Mouse (Mus musculus) MEL (cell line): ENCODE measurements around the gene Herpud1. TPM values are rescaled to one million over a fixed set of nuclear protein-coding genes. Genes with fewer than 3 reads are reported as not detected.

Experiments used
- DNase-seq: peaks from one replicate; pipeline ENCODE4 v3.0.0; 2011; ENCODE audit warnings: low read depth, low spot score
- H3K27ac ChIP-seq: 2 replicates; pipeline ENCODE4 v1.5.1; 2012; ENCODE audit warnings: low read depth, mild to moderate bottlenecking, control low read depth, low read length, moderate library complexity; ENCODE audit not compliant: control insufficient read depth
- H3K27me3 ChIP-seq, 2 experiments: fragments of 150-350 bp in 1 of 2; sonication (generic) in 1 of 2; 2 replicates each; pipeline ENCODE4 v1.6.1; 2012; ENCODE audit warnings: low read length in 2 of 2, mild to moderate bottlenecking in 2 of 2, improper control_type of control experiment in 1 of 2, moderate library complexity in 1 of 2; ENCODE audit not compliant: insufficient read depth in 2 of 2, control insufficient read depth in 1 of 2
- H3K36me3 ChIP-seq, 2 experiments: 2 replicates each; pipeline ENCODE4 v1.6.1; 2012 to 2014; ENCODE audit warnings: low read length in 2 of 2, improper control_type of control experiment in 1 of 2, inconsistent platforms in 1 of 2, mild to moderate bottlenecking in 1 of 2; ENCODE audit not compliant: insufficient read depth in 2 of 2, control insufficient read depth in 1 of 2
- H3K4me1 ChIP-seq, 2 experiments: fragments of 150-350 bp in 1 of 2; sonication (generic) in 1 of 2; 2 replicates each; pipeline ENCODE4 v1.6.1; 2012; ENCODE audit warnings: low read length in 2 of 2, improper control_type of control experiment in 1 of 2, mild to moderate bottlenecking in 1 of 2; ENCODE audit not compliant: insufficient read depth in 2 of 2, control insufficient read depth in 1 of 2
- H3K4me3 ChIP-seq, 2 experiments: fragments of 150-350 bp in 1 of 2; sonication (generic) in 1 of 2; 2 replicates each; pipeline ENCODE4 v1.5.1; 2012; ENCODE audit warnings: low read depth in 2 of 2, low read length in 2 of 2, mild to moderate bottlenecking in 2 of 2, moderate library complexity in 2 of 2, control low read depth in 1 of 2, improper control_type of control experiment in 1 of 2; ENCODE audit not compliant: control insufficient read depth in 1 of 2, insufficient read depth in 1 of 2
- H3K79me2 ChIP-seq: 2 replicates; pipeline ENCODE4 v1.6.1; 2012; ENCODE audit warnings: mild to moderate bottlenecking, low read length, moderate library complexity; ENCODE audit not compliant: control insufficient read depth, poor library complexity, insufficient read depth
- H3K9ac ChIP-seq: 2 replicates; pipeline ENCODE4 v1.6.1; 2012; ENCODE audit warnings: low read depth, mild to moderate bottlenecking, control low read depth, low read length, moderate library complexity; ENCODE audit not compliant: control insufficient read depth, poor library complexity, severe bottlenecking
- H3K9me3 ChIP-seq: fragments of 150-350 bp; sonication (generic); replicated peaks from 2 replicates; pipeline ENCODE4 v1.6.1; 2012; ENCODE audit warnings: mild to moderate bottlenecking, low read length, improper control_type of control experiment, moderate library complexity; ENCODE audit not compliant: insufficient read depth
- CHD1 ChIP-seq: IDR thresholded peaks from 2 replicates; pipeline ENCODE4 v1.6.1; 2012; ENCODE audit warnings: low read depth, mild to moderate bottlenecking, inconsistent platforms, low read length, improper control_type of control experiment
- CHD2 ChIP-seq: IDR thresholded peaks from 2 replicates; pipeline ENCODE4 v1.6.1; 2011; ENCODE audit warnings: low read length, improper control_type of control experiment
- CTCF ChIP-seq, 3 experiments: IDR thresholded peaks in 2 of 3; conservative IDR thresholded peaks in 1 of 3; 2 replicates each; pipeline ENCODE4 v1.5.1; 2011 to 2012; ENCODE audit warnings: low read length in 3 of 3, low read depth in 2 of 3, mild to moderate bottlenecking in 2 of 3, improper control_type of control experiment in 1 of 3, inconsistent platforms in 1 of 3, mixed read lengths in 1 of 3, moderate library complexity in 1 of 3; ENCODE audit not compliant: control insufficient read depth in 1 of 3, insufficient read depth in 1 of 3, poor library complexity in 1 of 3, severe bottlenecking in 1 of 3
- E2F4 ChIP-seq: IDR thresholded peaks from 2 replicates; pipeline ENCODE4 v1.6.1; 2011; ENCODE audit warnings: low read depth, low read length, improper control_type of control experiment, borderline replicate concordance
- ELF1 ChIP-seq: IDR thresholded peaks from 2 replicates; pipeline ENCODE4 v1.6.1; 2014; ENCODE audit warnings: low read depth, mild to moderate bottlenecking, inconsistent platforms, low read length, improper control_type of control experiment, moderate library complexity
- EP300 ChIP-seq, 2 experiments: IDR thresholded peaks; 2 replicates each; pipeline ENCODE4 v1.6.1; 2011; ENCODE audit warnings: improper control_type of control experiment in 2 of 2, low read length in 2 of 2, low read depth in 1 of 2, mild to moderate bottlenecking in 1 of 2
- HCFC1 ChIP-seq: IDR thresholded peaks from 2 replicates; pipeline ENCODE4 v1.6.1; 2012; ENCODE audit warnings: low read depth, mild to moderate bottlenecking, inconsistent platforms, low read length, improper control_type of control experiment, moderate library complexity
- KAT2A ChIP-seq: conservative IDR thresholded peaks from 2 replicates; pipeline ENCODE4 v1.6.1; 2012; ENCODE audit warnings: low read depth, low read length, improper control_type of control experiment, inconsistent platforms
- MXI1 ChIP-seq: IDR thresholded peaks from 2 replicates; pipeline ENCODE4 v1.6.1; 2011; ENCODE audit warnings: mild to moderate bottlenecking, low read depth, low read length, improper control_type of control experiment
- MYC ChIP-seq: IDR thresholded peaks from 2 replicates; pipeline ENCODE4 v1.6.1; 2011; ENCODE audit warnings: low read depth, mild to moderate bottlenecking, low read length, improper control_type of control experiment, moderate library complexity
- NRF1 ChIP-seq: IDR thresholded peaks from 2 replicates; pipeline ENCODE4 v1.6.1; 2014; ENCODE audit warnings: low read depth, mild to moderate bottlenecking, inconsistent platforms, low read length, improper control_type of control experiment, moderate library complexity; ENCODE audit not compliant: poor library complexity, insufficient read depth, severe bottlenecking
- POLR2A ChIP-seq, 2 experiments: IDR thresholded peaks; 2 replicates each; pipeline ENCODE4 v1.6.1; 2011 to 2012; ENCODE audit warnings: low read length in 2 of 2, mild to moderate bottlenecking in 2 of 2, control low read depth in 1 of 2, improper control_type of control experiment in 1 of 2, low read depth in 1 of 2, moderate library complexity in 1 of 2; ENCODE audit not compliant: control insufficient read depth in 1 of 2, insufficient read depth in 1 of 2, poor library complexity in 1 of 2
- POLR2AphosphoS2 ChIP-seq: IDR thresholded peaks from 2 replicates; pipeline ENCODE4 v1.6.1; 2011; ENCODE audit warnings: low read length, improper control_type of control experiment
- POLR2AphosphoS5 ChIP-seq: IDR thresholded peaks from 2 replicates; pipeline ENCODE4 v1.6.1; 2012; ENCODE audit warnings: low read depth, borderline replicate concordance, mild to moderate bottlenecking, inconsistent platforms, low read length, moderate library complexity, mixed read lengths
- RAD21 ChIP-seq: IDR thresholded peaks from 2 replicates; pipeline ENCODE4 v1.6.1; 2011; ENCODE audit warnings: mild to moderate bottlenecking, low read depth, low read length, improper control_type of control experiment
- SIN3A ChIP-seq: IDR thresholded peaks from 2 replicates; pipeline ENCODE4 v1.6.1; 2012; ENCODE audit warnings: low read length, improper control_type of control experiment, inconsistent platforms
- SMC3 ChIP-seq: IDR thresholded peaks from 2 replicates; pipeline ENCODE4 v1.6.1; 2011; ENCODE audit warnings: low read depth, low read length, improper control_type of control experiment
- TBP ChIP-seq: IDR thresholded peaks from 2 replicates; pipeline ENCODE4 v1.8.0; 2011; ENCODE audit warnings: low read depth, low read length, improper control_type of control experiment
- ZC3H11A ChIP-seq: IDR thresholded peaks from 2 replicates; pipeline ENCODE4 v1.6.1; 2012; ENCODE audit warnings: low read depth, mild to moderate bottlenecking, inconsistent platforms, low read length, improper control_type of control experiment
- ZMIZ1 ChIP-seq: IDR thresholded peaks from 2 replicates; pipeline ENCODE4 v1.6.1; 2012; ENCODE audit warnings: low read depth, mild to moderate bottlenecking, inconsistent platforms, low read length, improper control_type of control experiment, moderate library complexity
- polyA plus RNA-seq, 2 experiments: library from polyadenylated mRNA; stranded (reverse) in 1 of 2; unstranded in 1 of 2; fragments of >175 nt in 1 of 2; fragments of >200 nt in 1 of 2; gene quantifications; 2 replicates each; pipeline versions ENCODE4 v1.2.1 to v1.2.4; 2012; ENCODE audit warnings: low replicate concordance in 2 of 2, low read depth in 1 of 2; ENCODE audit not compliant: insufficient read length in 2 of 2, insufficient read depth in 1 of 2, missing spikeins in 1 of 2
- total RNA-seq: library from RNA; depleted of rRNA; stranded (reverse); fragments of 300-350 nt; gene quantifications from 2 replicates; pipeline ENCODE4 v1.2.3, GENCODE M21; 2012

Herpud1 gene
- total and polyA plus RNA-seq, 3 experiments = 66.1 to 66.9 TPM; not detected in 1

GRCm38 (mm10) chr8:94343290-94343689 is 42.9 kb upstream of the Herpud1 start:
- no peaks in the 10 kb centered on the region for H3K9me3 ChIP-seq
- H3K36me3 ChIP-seq = no peaks in the 10 kb centered on the region
- H3K27ac ChIP-seq = no peak overlapping the region
- H3K4me3 ChIP-seq = no peak overlapping the region
- TF ChIP-seq POLR2A (IDR thresholded peaks at IDR 0.05; ENCODE audit: control insufficient read depth in 1 of 2, insufficient read depth in 1 of 2, low read depth in 1 of 2, low read length in 2 of 2, poor library complexity in 1 of 2) (no peak), RAD21 (peak; percentile 83), CTCF (IDR thresholded peaks at IDR 0.05 in 2 of 3, conservative IDR thresholded peaks at IDR 0.05 in 1 of 3; ENCODE audit: control insufficient read depth in 1 of 3, insufficient read depth in 1 of 3, low read depth in 2 of 3, low read length in 3 of 3, poor library complexity in 1 of 3, severe bottlenecking in 1 of 3) (peak; percentile 87 to 94 (median 87)), MXI1 (no peak), ZC3H11A (peak; percentile 81), EP300 (IDR thresholded peaks at IDR 0.05; ENCODE audit: low read depth in 1 of 2, low read length in 2 of 2) (no peak), ELF1 (no peak), E2F4 (no peak), SIN3A (no peak), POLR2AphosphoS2 (no peak), TBP (no peak), SMC3 (peak; percentile 91), HCFC1 (no peak)
- DNase-seq = peak; percentile 72
- no peak overlapping the region for H3K9ac ChIP-seq
- no peaks in the 10 kb centered on the region for H3K4me1 ChIP-seq
- no peaks in the 10 kb centered on the region for H3K79me2 ChIP-seq
- H3K27me3 ChIP-seq = no peaks in the 10 kb centered on the region

GRCm38 (mm10) chr8:94343778-94344320 is 42.4 kb upstream of the Herpud1 start:
- no peak for TF ChIP-seq NRF1
- no peak for TF ChIP-seq CHD1
- TF ChIP-seq SIN3A = no peak
- no peak for TF ChIP-seq CTCF (IDR thresholded peaks at IDR 0.05 in 2 of 3, conservative IDR thresholded peaks at IDR 0.05 in 1 of 3; ENCODE audit: control insufficient read depth in 1 of 3, insufficient read depth in 1 of 3, low read depth in 2 of 3, low read length in 3 of 3, poor library complexity in 1 of 3, severe bottlenecking in 1 of 3)
- no peak for TF ChIP-seq TBP
- TF ChIP-seq ZMIZ1 = no peak
- TF ChIP-seq MYC = no peak
- no peak for TF ChIP-seq POLR2AphosphoS5
- no peak for TF ChIP-seq CHD2
- TF ChIP-seq KAT2A = no peak
- no peaks in the 10 kb centered on the region for H3K27me3 ChIP-seq
- H3K9ac ChIP-seq = no peak overlapping the region
- no peaks in the 10 kb centered on the region for H3K9me3 ChIP-seq
- no peak overlapping the region for H3K27ac ChIP-seq
- no peaks in the 10 kb centered on the region for H3K36me3 ChIP-seq
- DNase-seq = no peak
- H3K4me3 ChIP-seq = no peak overlapping the region
- H3K79me2 ChIP-seq = no peaks in the 10 kb centered on the region
- H3K4me1 ChIP-seq = no peaks in the 10 kb centered on the region
